Mouse (Mus musculus): Measurements from ENCODE around the gene Arntl.

Arntl gene

GRCm38 (mm10) chr7:113295077-113295890 lies 88.0 kb downstream of the Arntl start:
- no peak for DNase-seq (ENCODE audit: low spot score)

- DNase-seq (ENCODE audit: low spot score): no peak
These were observed 90.5 kb downstream of the Arntl start for GRCm38 (mm10) chr7:113297813-113298212.

GRCm38 (mm10) chr7:113310136-113310535 lies 102.9 kb downstream of the Arntl start:
- DNase-seq (ENCODE audit: low spot score): no peak

- peak; percentile 41 for DNase-seq (ENCODE audit: low spot score)
These were observed 104.5 kb downstream of the Arntl start for GRCm38 (mm10) chr7:113311784-113312183.

GRCm38 (mm10) chr7:113320128-113320527 lies 112.9 kb downstream of the Arntl start:
- no peak for DNase-seq (ENCODE audit: low spot score)

- no peak for DNase-seq (ENCODE audit: low spot score)
These were observed 126.8 kb downstream of the Arntl start for GRCm38 (mm10) chr7:113334036-113334435.

- DNase-seq (ENCODE audit: low spot score): no peak
These were observed 128.0 kb downstream of the Arntl start for GRCm38 (mm10) chr7:113335250-113335649.

- DNase-seq (ENCODE audit: low spot score): no peak
These were observed 140.0 kb downstream of the Arntl start for GRCm38 (mm10) chr7:113347271-113347670.

- no peak for DNase-seq (ENCODE audit: low spot score)
These were observed 140.4 kb downstream of the Arntl start for GRCm38 (mm10) chr7:113347694-113348093.

GRCm38 (mm10) chr7:113349089-113349488 lies 141.8 kb downstream of the Arntl start:
- DNase-seq (ENCODE audit: low spot score): no peak
